27 mouse cellular contexts compared by ENCODE assay signal in genomic region chr6:135961766-135962165, GRCm38 (mm10).
A peak's percentile ranks its signal among the peaks of the same experiment; 100 is the strongest.
DNase-seq lines count a peak whose midpoint lies in the region; ATAC-seq and TF ChIP-seq lines count a peak whose summit lies in the region.
"Had no signal": no experiment of that assay in that cellular context is flagged by ENCODE, and none has a peak within 500 bp of the region (broad histone marks: within the 10 kb centered on the region; RNA-seq: fewer than 3 reads in every experiment).

No protein-coding gene starts in this region.

- H3K27ac ChIP-seq in forebrain, postnatal 0 days (ENCODE audit: low read depth, low read length) = no peak overlapping the region
- no peak overlapping the region for H3K27ac ChIP-seq in forebrain, embryonic 13.5 days
- no peak overlapping the region for H3K27ac ChIP-seq in midbrain, embryonic 14.5 days (replicated peaks; ENCODE audit: low read depth, low read length)
- no peak overlapping the region for H3K27ac ChIP-seq in midbrain, embryonic 16.5 days (ENCODE audit: low read length)
- H3K27ac ChIP-seq in hindbrain, embryonic 14.5 days = no peak overlapping the region
- no peak overlapping the region for H3K27ac ChIP-seq in neural tube, embryonic 14.5 days (ENCODE audit: low read depth, low read length)
- no peak overlapping the region for H3K27ac ChIP-seq in liver, embryonic 11.5 days (ENCODE audit: low read depth, low read length)
- H3K27ac ChIP-seq: embryonic facial prominence, embryonic 12.5 days; gastrocnemius, adult 2 months; limb, embryonic 13.5 days; liver, embryonic 13.5 days; neural tube, embryonic 12.5 days had no signal

- H3K4me2 ChIP-seq in forebrain, postnatal 0 days (ENCODE audit: low read depth) = no peak overlapping the region
- no peak overlapping the region for H3K4me2 ChIP-seq in forebrain, embryonic 13.5 days
- H3K4me2 ChIP-seq in midbrain, embryonic 14.5 days (ENCODE audit: low read length) = no peak overlapping the region
- H3K4me2 ChIP-seq in midbrain, embryonic 16.5 days (ENCODE audit: low read length) = no peak overlapping the region
- no peak overlapping the region for H3K4me2 ChIP-seq in hindbrain, embryonic 14.5 days (replicated peaks)
- no peak overlapping the region for H3K4me2 ChIP-seq in neural tube, embryonic 14.5 days (ENCODE audit: low read depth, low read length)
- no peak overlapping the region for H3K4me2 ChIP-seq in liver, embryonic 11.5 days
- H3K4me2 ChIP-seq: embryonic facial prominence, embryonic 12.5 days; limb, embryonic 13.5 days; liver, embryonic 13.5 days; neural tube, embryonic 12.5 days had no signal

- no peak overlapping the region for H3K4me3 ChIP-seq in forebrain, postnatal 0 days (ENCODE audit: low read depth, low read length)
- no peak overlapping the region for H3K4me3 ChIP-seq in forebrain, embryonic 13.5 days
- no peak overlapping the region for H3K4me3 ChIP-seq in midbrain, embryonic 14.5 days (replicated peaks; ENCODE audit: low read depth, low read length)
- no peak overlapping the region for H3K4me3 ChIP-seq in midbrain, embryonic 16.5 days (ENCODE audit: low read depth, low read length)
- no peak overlapping the region for H3K4me3 ChIP-seq in hindbrain, embryonic 14.5 days (replicated peaks; ENCODE audit: low read length)
- no peak overlapping the region for H3K4me3 ChIP-seq in neural tube, embryonic 14.5 days (ENCODE audit: low read depth, low read length)
- H3K4me3 ChIP-seq in liver, embryonic 11.5 days (ENCODE audit: low read depth, low read length) = no peak overlapping the region
- H3K4me3 ChIP-seq: embryonic facial prominence, embryonic 12.5 days; gastrocnemius, adult 2 months; limb, embryonic 13.5 days; liver, embryonic 13.5 days; neural tube, embryonic 12.5 days had no signal

- no peak for DNase-seq in forebrain, postnatal 0 days
- peak; percentile 42 for DNase-seq in midbrain, embryonic 14.5 days
- peak; percentile 37 for DNase-seq in hindbrain, embryonic 14.5 days (ENCODE audit: low spot score)
- no peak for DNase-seq in liver, embryonic 11.5 days (ENCODE audit: low spot score)
- DNase-seq: cerebellum, adult 11-12 months; cerebellum, postnatal 14 days; gastrocnemius, adult 2 months; kidney, adult 9 months; kidney, postnatal 14 days; layer of hippocampus, postnatal 36 days; liver, embryonic 13.5 days; lung, adult 2 months; lung, postnatal 14 days; right cerebral cortex, adult 18-20 months; thymus, adult 18-20 months; thymus, postnatal 36 days had no signal

- TF ChIP-seq CTCF in forebrain, postnatal 0 days (IDR thresholded peaks at IDR 0.05; ENCODE audit: low read depth) = no peak

- WGBS in forebrain, postnatal 0 days = 22% methylated on average over 9 of the region's 9 CpGs
- WGBS in forebrain, embryonic 13.5 days = 32% methylated on average over 9 of the region's 9 CpGs
- WGBS in midbrain, embryonic 14.5 days = 22% methylated on average over 9 of the region's 9 CpGs
- WGBS in midbrain, embryonic 16.5 days = 18% methylated on average over 9 of the region's 9 CpGs
- WGBS in hindbrain, embryonic 14.5 days = 14% methylated on average over 9 of the region's 9 CpGs
- WGBS in neural tube, embryonic 14.5 days = 32% methylated on average over 9 of the region's 9 CpGs
- 72% methylated on average over 9 of the region's 9 CpGs for WGBS in liver, embryonic 11.5 days

- H3K4me1 ChIP-seq in forebrain, postnatal 0 days (ENCODE audit: insufficient read depth) = peaks cover 5% of the 10 kb centered on the region; the same call in 1 of the 2 replicates
- peaks cover 7% of the 10 kb centered on the region; the same call in 1 of the 2 replicates for H3K4me1 ChIP-seq in forebrain, embryonic 13.5 days
- no peaks in the 10 kb centered on the region for H3K4me1 ChIP-seq in midbrain, embryonic 14.5 days (ENCODE audit: control insufficient read depth, insufficient read depth, low read length)
- peaks cover 8% of the 10 kb centered on the region for H3K4me1 ChIP-seq in midbrain, embryonic 16.5 days (ENCODE audit: control insufficient read depth, insufficient read depth, low read length)
- peaks cover 8% of the 10 kb centered on the region for H3K4me1 ChIP-seq in hindbrain, embryonic 14.5 days (replicated peaks; ENCODE audit: control insufficient read depth, insufficient read depth, low read length)
- 0 out of 2 replicates have a peak, but pooled peaks cover 2% of the 10 kb centered on the region for H3K4me1 ChIP-seq in neural tube, embryonic 14.5 days (ENCODE audit: control insufficient read depth, insufficient read depth, low read length)
- H3K4me1 ChIP-seq in liver, embryonic 11.5 days (replicated peaks; ENCODE audit: control insufficient read depth, insufficient read depth, low read length) = no peaks in the 10 kb centered on the region
- H3K4me1 ChIP-seq: embryonic facial prominence, embryonic 12.5 days; limb, embryonic 13.5 days; liver, embryonic 13.5 days; neural tube, embryonic 12.5 days had no signal

- peak; percentile 30 for ATAC-seq in forebrain, postnatal 0 days
- ATAC-seq in forebrain, embryonic 13.5 days = no peak
- no peak for ATAC-seq in midbrain, embryonic 14.5 days (ENCODE audit: low FRiP score, low TSS enrichment)
- no peak; the same call in 1 of the 2 replicates for ATAC-seq in midbrain, embryonic 16.5 days
- ATAC-seq in hindbrain, embryonic 14.5 days (ENCODE audit: low FRiP score) = peak; percentile 62; the same call in 1 of the 2 replicates
- 0 out of 2 replicates have a peak, but pooled peaks have one; percentile 21 for ATAC-seq in neural tube, embryonic 14.5 days (ENCODE audit: low read depth)
- ATAC-seq in CD4-positive, CD25-positive, alpha-beta regulatory T cell, adult 4 months = no peak
- ATAC-seq in liver, embryonic 11.5 days (replicated peaks; ENCODE audit: low FRiP score) = no peak
- ATAC-seq: intestine, embryonic 16.5 days; Patski had no signal

- H3K9ac ChIP-seq in forebrain, postnatal 0 days = no peak overlapping the region
- no peak overlapping the region for H3K9ac ChIP-seq in forebrain, embryonic 13.5 days
- no peak overlapping the region for H3K9ac ChIP-seq in midbrain, embryonic 14.5 days (replicated peaks; ENCODE audit: low read length)
- H3K9ac ChIP-seq in midbrain, embryonic 16.5 days (ENCODE audit: low read depth, low read length) = no peak overlapping the region
- H3K9ac ChIP-seq in hindbrain, embryonic 14.5 days = no peak overlapping the region
- H3K9ac ChIP-seq in neural tube, embryonic 14.5 days (replicated peaks; ENCODE audit: low read depth, low read length) = no peak overlapping the region
- H3K9ac ChIP-seq in liver, embryonic 11.5 days (ENCODE audit: low read depth, low read length) = no peak overlapping the region
- H3K9ac ChIP-seq: embryonic facial prominence, embryonic 12.5 days; limb, embryonic 13.5 days; liver, embryonic 13.5 days; neural tube, embryonic 12.5 days had no signal

- H3K27me3 ChIP-seq in forebrain, postnatal 0 days (ENCODE audit: insufficient read depth, low read length) = no peaks in the 10 kb centered on the region
- H3K27me3 ChIP-seq in forebrain, embryonic 13.5 days = no peaks in the 10 kb centered on the region
- no peaks in the 10 kb centered on the region for H3K27me3 ChIP-seq in midbrain, embryonic 14.5 days (ENCODE audit: control insufficient read depth, insufficient read depth, low read length)
- no peaks in the 10 kb centered on the region for H3K27me3 ChIP-seq in midbrain, embryonic 16.5 days (ENCODE audit: control insufficient read depth, insufficient read depth, low read depth, low read length)
- no peaks in the 10 kb centered on the region for H3K27me3 ChIP-seq in hindbrain, embryonic 14.5 days (ENCODE audit: control insufficient read depth, insufficient read depth, low read length)
- H3K27me3 ChIP-seq in neural tube, embryonic 14.5 days (ENCODE audit: control insufficient read depth, insufficient read depth, low read length) = no peaks in the 10 kb centered on the region
- no peaks in the 10 kb centered on the region for H3K27me3 ChIP-seq in liver, embryonic 11.5 days (replicated peaks; ENCODE audit: control insufficient read depth, insufficient read depth, low read length)
- H3K27me3 ChIP-seq: CH12.LX; embryonic facial prominence, embryonic 12.5 days; limb, embryonic 13.5 days; liver, embryonic 13.5 days; neural tube, embryonic 12.5 days; Patski had no signal

- H3K36me3 ChIP-seq in forebrain, postnatal 0 days (ENCODE audit: insufficient read depth) = no peaks in the 10 kb centered on the region
- no peaks in the 10 kb centered on the region for H3K36me3 ChIP-seq in forebrain, embryonic 13.5 days (ENCODE audit: poor library complexity, severe bottlenecking)
- H3K36me3 ChIP-seq in midbrain, embryonic 14.5 days (ENCODE audit: control insufficient read depth, insufficient read depth, low read length) = no peaks in the 10 kb centered on the region
- no peaks in the 10 kb centered on the region for H3K36me3 ChIP-seq in midbrain, embryonic 16.5 days (ENCODE audit: control insufficient read depth, insufficient read depth, low read length)
- no peaks in the 10 kb centered on the region for H3K36me3 ChIP-seq in hindbrain, embryonic 14.5 days (replicated peaks; ENCODE audit: control insufficient read depth, insufficient read depth)
- no peaks in the 10 kb centered on the region for H3K36me3 ChIP-seq in neural tube, embryonic 14.5 days (ENCODE audit: control insufficient read depth, insufficient read depth, low read length)
- no peaks in the 10 kb centered on the region for H3K36me3 ChIP-seq in liver, embryonic 11.5 days (ENCODE audit: control insufficient read depth, insufficient read depth, low read length)
- H3K36me3 ChIP-seq: embryonic facial prominence, embryonic 12.5 days; G1E; limb, embryonic 13.5 days; liver, embryonic 13.5 days; neural tube, embryonic 12.5 days had no signal

- no peaks in the 10 kb centered on the region for H3K9me3 ChIP-seq in forebrain, postnatal 0 days (ENCODE audit: low read length)
- H3K9me3 ChIP-seq in forebrain, embryonic 13.5 days (replicated peaks) = no peaks in the 10 kb centered on the region
- H3K9me3 ChIP-seq in midbrain, embryonic 14.5 days (ENCODE audit: control insufficient read depth, low read length) = no peaks in the 10 kb centered on the region
- H3K9me3 ChIP-seq in midbrain, embryonic 16.5 days (replicated peaks; ENCODE audit: control insufficient read depth, low read length, poor library complexity, severe bottlenecking) = no peaks in the 10 kb centered on the region
- no peaks in the 10 kb centered on the region for H3K9me3 ChIP-seq in hindbrain, embryonic 14.5 days (ENCODE audit: control insufficient read depth, low read length)
- H3K9me3 ChIP-seq in neural tube, embryonic 14.5 days (ENCODE audit: control insufficient read depth, low read length) = no peaks in the 10 kb centered on the region
- no peaks in the 10 kb centered on the region; the same call in 1 of the 2 replicates for H3K9me3 ChIP-seq in liver, embryonic 11.5 days (ENCODE audit: control insufficient read depth, low read length)
- H3K9me3 ChIP-seq: embryonic facial prominence, embryonic 12.5 days; neural tube, embryonic 12.5 days had no signal

Comparison
In these comparisons a context has a peak if more than half of its experiments do, and no peak if none do; other contexts are left out.
1. ATAC-seq: peak in forebrain, postnatal 0 days (single experiment), hindbrain, embryonic 14.5 days (single experiment) and neural tube, embryonic 14.5 days (single experiment); none in forebrain, embryonic 13.5 days (single experiment), midbrain, embryonic 14.5 days (single experiment), midbrain, embryonic 16.5 days (single experiment), CD4-positive, CD25-positive, alpha-beta regulatory T cell, adult 4 months (single experiment) and liver, embryonic 11.5 days (single experiment).
2. DNase-seq: peak in midbrain, embryonic 14.5 days (single experiment) and hindbrain, embryonic 14.5 days (single experiment); none in forebrain, postnatal 0 days (single experiment) and liver, embryonic 11.5 days (single experiment).